Mouse (Mus musculus) olfactory bulb, adult 2 months (tissue): ENCODE results near the gene Ulk4.

Source experiments
- CTCF ChIP-seq: fragments of 200-500 bp; IDR thresholded peaks from 2 replicates; pipeline ENCODE4 v1.5.1; 2012; ENCODE audit warnings: low read depth, mild to moderate bottlenecking, low read length, moderate library complexity; ENCODE audit not compliant: insufficient read depth
- POLR2A ChIP-seq: fragments of 200-500 bp; IDR thresholded peaks from 2 replicates; pipeline ENCODE4 v1.6.1; 2012; ENCODE audit warnings: mild to moderate bottlenecking, low read depth, low read length, moderate library complexity; ENCODE audit not compliant: insufficient read depth

- no peak for TF ChIP-seq CTCF
- TF ChIP-seq POLR2A: no peak
Observed at GRCm38 (mm10) chr9:121087661-121088060, 189.3 kb downstream of the Ulk4 start.
